Mouse (Mus musculus) bone marrow, adult 2 months (tissue): Measurements from ENCODE around the gene Herc1.

Experiments used
- CTCF ChIP-seq: fragments of 200-500 bp; IDR thresholded peaks from 2 replicates; pipeline ENCODE4 v1.5.1; 2011; ENCODE audit warnings: low read length, control low read depth; ENCODE audit not compliant: control insufficient read depth, insufficient read depth
- POLR2A ChIP-seq: fragments of 200-500 bp; IDR thresholded peaks from 2 replicates; pipeline ENCODE4 v1.6.1; 2011; ENCODE audit warnings: low read depth, mild to moderate bottlenecking, control low read depth, low read length, borderline replicate concordance; ENCODE audit not compliant: control insufficient read depth

- TF ChIP-seq CTCF: no peak
- no peak for TF ChIP-seq POLR2A
Measured at GRCm38 (mm10) chr9:66448253-66448652, 98.0 kb downstream of the Herc1 start.
